8 mouse cellular contexts compared by ENCODE assay signal in genomic region chr1:119053872-119054354, GRCm38 (mm10). TPM values are rescaled to one million over a fixed set of nuclear protein-coding genes. Genes with fewer than 3 reads are reported as not detected.
DNase-seq lines count a peak whose midpoint lies in the region; ATAC-seq lines count a peak whose summit lies in the region.

No protein-coding gene starts in this region.

- peaks cover 35% of the 10 kb centered on the region for H3K4me1 ChIP-seq in heart, embryonic 10.5 days
- H3K4me1 ChIP-seq in limb, embryonic 11.5 days (ENCODE audit: control insufficient read depth, insufficient read depth, low read length) = peaks cover 26% of the 10 kb centered on the region
- H3K4me1 ChIP-seq in neural tube, embryonic 11.5 days (ENCODE audit: control insufficient read depth, insufficient read depth, low read length) = peaks cover 25% of the 10 kb centered on the region

- peak; percentile 31 for DNase-seq in adrenal gland, postnatal 10 days
- DNase-seq in adrenal gland, postnatal 25 days = no peak
- DNase-seq in ovary, postnatal 36 days (ENCODE audit: low spot score) = peak; percentile 48
- DNase-seq in ovary, postnatal 10 days (ENCODE audit: low spot score) = no peak
- DNase-seq in heart, embryonic 10.5 days (ENCODE audit: low spot score) = no peak
- peak; percentile 85 for DNase-seq in limb, embryonic 11.5 days (ENCODE audit: low spot score)
- peak; percentile 82 for DNase-seq in neural tube, embryonic 11.5 days (ENCODE audit: low spot score)
- DNase-seq in layer of hippocampus, adult 9-11 months = no peak

- peak; percentile 68 for ATAC-seq in limb, embryonic 11.5 days (ENCODE audit: insufficient number of reproducible peaks, low FRiP score, low TSS enrichment, low read depth)
- peak; percentile 7 for ATAC-seq in neural tube, embryonic 11.5 days (ENCODE audit: insufficient read depth, low FRiP score, low TSS enrichment)

- H3K9me3 ChIP-seq in heart, embryonic 10.5 days = no peaks in the 10 kb centered on the region
- H3K9me3 ChIP-seq in limb, embryonic 11.5 days (ENCODE audit: control insufficient read depth, low read length) = no peaks in the 10 kb centered on the region
- no peaks in the 10 kb centered on the region for H3K9me3 ChIP-seq in neural tube, embryonic 11.5 days (ENCODE audit: control insufficient read depth, low read length)

- H3K27ac ChIP-seq in heart, embryonic 10.5 days = peak overlapping the region; percentile 87
- H3K27ac ChIP-seq in limb, embryonic 11.5 days (replicated peaks; ENCODE audit: low read depth, low read length) = peak overlapping the region; percentile 98
- H3K27ac ChIP-seq in neural tube, embryonic 11.5 days (ENCODE audit: low read depth, low read length) = peak overlapping the region; percentile 91

- peaks cover 38% of the 10 kb centered on the region for H3K27me3 ChIP-seq in heart, embryonic 10.5 days (ENCODE audit: insufficient read depth, poor library complexity, severe bottlenecking)
- no peaks in the 10 kb centered on the region for H3K27me3 ChIP-seq in limb, embryonic 11.5 days (ENCODE audit: control insufficient read depth, insufficient read depth, low read length)
- no peaks in the 10 kb centered on the region for H3K27me3 ChIP-seq in neural tube, embryonic 11.5 days (ENCODE audit: control insufficient read depth, insufficient read depth, low read length)

- WGBS in heart, embryonic 10.5 days = 0% methylated on average over 25 of the region's 25 CpGs
- under 1% methylated on average over 25 of the region's 25 CpGs for WGBS in limb, embryonic 11.5 days
- under 1% methylated on average over 25 of the region's 25 CpGs for WGBS in neural tube, embryonic 11.5 days

- H3K36me3 ChIP-seq in heart, embryonic 10.5 days = no peaks in the 10 kb centered on the region
- H3K36me3 ChIP-seq in limb, embryonic 11.5 days (ENCODE audit: control insufficient read depth, insufficient read depth, low read length) = no peaks in the 10 kb centered on the region
- H3K36me3 ChIP-seq in neural tube, embryonic 11.5 days (ENCODE audit: control insufficient read depth, insufficient read depth, low read length) = no peaks in the 10 kb centered on the region

- peak overlapping the region; percentile 68 for H3K4me3 ChIP-seq in heart, embryonic 10.5 days
- peak overlapping the region; percentile 82 for H3K4me3 ChIP-seq in limb, embryonic 11.5 days (ENCODE audit: low read depth, low read length)
- peak overlapping the region; percentile 64 for H3K4me3 ChIP-seq in neural tube, embryonic 11.5 days (ENCODE audit: low read depth, low read length)

- H3K9ac ChIP-seq in limb, embryonic 11.5 days (ENCODE audit: low read length) = peak overlapping the region; percentile 94
- H3K9ac ChIP-seq in neural tube, embryonic 11.5 days (ENCODE audit: low read length) = peak overlapping the region; percentile 85

- peak overlapping the region; percentile 89 for H3K4me2 ChIP-seq in limb, embryonic 11.5 days (ENCODE audit: low read depth, severe bottlenecking)
- H3K4me2 ChIP-seq in neural tube, embryonic 11.5 days (ENCODE audit: low read depth) = peak overlapping the region; percentile 88

RNA-seq across cellular contexts. Expression of gene Gli2, which starts 0.5 kb away (rescaled TPM):
- total RNA-seq in adrenal gland, postnatal 10 days (2021) = 1 to 10 TPM; 1.5 to 3.3 TPM
- 0.76 and 0.79 TPM in 2 replicates for total RNA-seq in adrenal gland, postnatal 25 days (2021)
- 2.2 and 7.5 TPM in 2 replicates for polyA plus RNA-seq in heart, embryonic 10.5 days (2016; fragmentation: Nextera tagmentation; extraction: Ambion mirVana)
- 17.7 and 17.8 TPM in 2 replicates for polyA plus RNA-seq in limb, embryonic 11.5 days (2014; fragmentation: Nextera tagmentation; extraction: Ambion mirVana)
- 10.3 and 12.2 TPM in 2 replicates for polyA plus RNA-seq in neural tube, embryonic 11.5 days (2014; fragmentation: Nextera tagmentation; extraction: Ambion mirVana)

Comparison
In these comparisons a context has a peak if more than half of its experiments do, and no peak if none do; other contexts are left out.
1. DNase-seq: peak in adrenal gland, postnatal 10 days (single experiment), ovary, postnatal 36 days (single experiment), limb, embryonic 11.5 days (single experiment) and neural tube, embryonic 11.5 days (single experiment); none in adrenal gland, postnatal 25 days (single experiment), ovary, postnatal 10 days (single experiment), heart, embryonic 10.5 days (single experiment) and layer of hippocampus, adult 9-11 months (single experiment).
2. Peak in every context shown above with its lines, with median percentiles within 50 percentile points of each other: H3K27ac ChIP-seq and H3K4me3 ChIP-seq.